Mouse (Mus musculus) cerebellum, adult 2 months (tissue): ENCODE results near the gene Dok5. TPM values are rescaled to one million over a fixed set of nuclear protein-coding genes. Genes with fewer than 3 reads are reported as not detected.
A peak's percentile ranks its signal among the peaks of the same experiment; 100 is the strongest.

Experiments
- DNase-seq, 2 experiments: peaks; one replicate each; pipeline ENCODE4 v3.0.0; 2021
- H3K27ac ChIP-seq: fragments of 200-500 bp; 2 replicates; pipeline ENCODE4 v1.5.1; 2012; ENCODE audit warnings: low read length, control low read depth, inconsistent platforms; ENCODE audit not compliant: insufficient read depth
- H3K27me3 ChIP-seq: fragments of 200-500 bp; 2 replicates; pipeline ENCODE4 v1.6.1; 2012; ENCODE audit warnings: inconsistent platforms, mild to moderate bottlenecking, low read length, moderate library complexity; ENCODE audit not compliant: control insufficient read depth, insufficient read depth
- H3K4me1 ChIP-seq: fragments of 200-500 bp; 2 replicates; pipeline ENCODE4 v1.6.1; 2011; ENCODE audit warnings: low read length; ENCODE audit not compliant: control insufficient read depth, insufficient read depth
- H3K4me3 ChIP-seq: fragments of 200-500 bp; replicated peaks from 2 replicates; pipeline ENCODE3; 2011; ENCODE audit warnings: mild to moderate bottlenecking, low read depth, low read length, control low read depth; ENCODE audit not compliant: insufficient read depth
- CTCF ChIP-seq: fragments of 200-500 bp; IDR thresholded peaks from 2 replicates; pipeline ENCODE4 v1.5.1; 2011; ENCODE audit warnings: low read depth, mild to moderate bottlenecking, control low read depth, low read length, moderate library complexity, borderline replicate concordance; ENCODE audit not compliant: insufficient read depth
- POLR2A ChIP-seq: fragments of 200-500 bp; IDR thresholded peaks from 2 replicates; pipeline ENCODE4 v1.6.1; 2011; ENCODE audit warnings: low read length, control low read depth, borderline replicate concordance; ENCODE audit not compliant: insufficient read depth
- WGBS: fragments of 180-500 bp; shearing (Covaris S2); methylation state at CpG from one replicate; pipeline ENCODE4 v1.1.7; 2018; 5-methylcytosine and 5-hydroxymethylcytosine counted together
- polyA plus RNA-seq: library from polyadenylated mRNA; depleted of rRNA; stranded (reverse); fragments of >200 nt; gene quantifications from 2 replicates; pipeline ENCODE4 v1.2.3, GENCODE M21; 2012; rRNA removed

The Dok5 gene
- polyA plus RNA-seq, 1 experiment: 18.6 TPM

DNA sequence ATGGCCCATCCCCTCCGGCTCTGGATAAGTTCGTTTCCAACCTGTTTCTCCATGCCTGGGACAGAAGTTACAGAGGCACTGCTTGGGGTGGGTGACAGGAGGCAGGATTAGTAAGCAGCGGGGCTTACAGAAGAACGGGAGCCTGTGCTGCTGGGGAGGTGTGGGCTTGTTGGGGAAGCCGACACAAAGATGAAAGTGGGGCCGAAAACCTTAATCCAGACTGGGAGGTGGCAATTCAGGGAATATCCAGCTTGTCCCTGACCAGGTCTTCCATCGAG, 171.4 kb downstream of the Dok5 start:
- no peak overlapping the region for H3K4me3 ChIP-seq
- no peaks in the 10 kb centered on the region for H3K4me1 ChIP-seq
- no peak overlapping the region for H3K27ac ChIP-seq
- no peak for TF ChIP-seq CTCF
- no peak for TF ChIP-seq POLR2A
- 59% methylated on average over 7 of the region's 7 CpGs for WGBS
- DNase-seq: no peak
- no peaks in the 10 kb centered on the region for H3K27me3 ChIP-seq

DNA sequence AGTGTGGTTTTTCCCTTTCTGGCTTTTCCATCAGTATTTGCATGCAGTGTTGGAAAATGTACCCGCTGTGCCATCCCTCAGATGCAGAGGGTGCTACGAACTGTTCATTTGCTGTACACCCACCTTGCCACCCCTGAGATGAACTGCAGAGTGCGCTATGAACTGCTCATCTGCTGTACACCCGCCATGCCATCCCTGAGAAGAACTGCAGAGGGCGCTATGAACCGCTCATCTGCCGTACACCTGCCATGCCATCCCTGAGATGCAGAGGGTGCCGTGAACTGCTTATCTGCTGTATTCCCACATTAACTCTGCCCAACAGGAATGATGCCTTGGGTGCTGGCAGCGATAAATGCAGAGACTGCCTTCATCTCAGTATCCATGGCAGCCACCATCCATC, 171.8 kb downstream of the Dok5 start:
- Histone ChIP-seq H3K27me3 (no peaks in the 10 kb centered on the region), H3K4me1 (no peaks in the 10 kb centered on the region), H3K4me3 (no peak overlapping the region), H3K27ac (no peak overlapping the region)
- DNase-seq: no peak
- WGBS: 95% methylated on average over 9 of the region's 9 CpGs
- TF ChIP-seq CTCF (no peak), POLR2A (no peak)

- Histone ChIP-seq H3K4me3 (no peak overlapping the region), H3K27me3 (no peaks in the 10 kb centered on the region), H3K4me1 (no peaks in the 10 kb centered on the region), H3K27ac (no peak overlapping the region)
- 46% methylated on average over 13 of the region's 13 CpGs for WGBS
- DNase-seq: peak in 1 of 2 experiments; percentile 9
- TF ChIP-seq POLR2A (no peak), CTCF (no peak)
Measured at GRCm38 (mm10) chr2:170912589-170913223, 181.1 kb downstream of the Dok5 start.

- DNase-seq: no peak
- no peaks in the 10 kb centered on the region for H3K27me3 ChIP-seq
- no peak for TF ChIP-seq POLR2A
- TF ChIP-seq CTCF: no peak
- no peak overlapping the region for H3K4me3 ChIP-seq
- WGBS: 43% methylated on average over 11 of the region's 11 CpGs
- no peak overlapping the region for H3K27ac ChIP-seq
- no peaks in the 10 kb centered on the region for H3K4me1 ChIP-seq
Measured at GRCm38 (mm10) chr2:170913863-170914262, 182.3 kb downstream of the Dok5 start.

- no peaks in the 10 kb centered on the region for H3K27me3 ChIP-seq
- H3K4me3 ChIP-seq: no peak overlapping the region
- no peaks in the 10 kb centered on the region for H3K4me1 ChIP-seq
- no peak for DNase-seq
- no peak overlapping the region for H3K27ac ChIP-seq
- WGBS: 86% methylated on average over 8 of the region's 8 CpGs
- no peak for TF ChIP-seq CTCF
- no peak for TF ChIP-seq POLR2A
Measured at GRCm38 (mm10) chr2:170915646-170916045, 184.0 kb downstream of the Dok5 start.

GRCm38 (mm10) chr2:170922260-170922659, 190.7 kb downstream of the Dok5 start:
- DNase-seq: no peak
- TF ChIP-seq POLR2A: no peak
- no peak for TF ChIP-seq CTCF
- WGBS: 17% methylated on average over 3 of the region's 3 CpGs
- Histone ChIP-seq H3K27me3 (no peaks in the 10 kb centered on the region; the same call in 1 of the 2 replicates), H3K27ac (no peak overlapping the region), H3K4me3 (no peak overlapping the region), H3K4me1 (no peaks in the 10 kb centered on the region)

GRCm38 (mm10) chr2:170924131-170924530, 192.5 kb downstream of the Dok5 start:
- Histone ChIP-seq H3K27ac (no peak overlapping the region), H3K4me3 (no peak overlapping the region), H3K27me3 (no peaks in the 10 kb centered on the region; the same call in 1 of the 2 replicates), H3K4me1 (no peaks in the 10 kb centered on the region)
- 94% methylated on average over 4 of the region's 4 CpGs for WGBS
- TF ChIP-seq CTCF: no peak
- TF ChIP-seq POLR2A: no peak
- DNase-seq: no peak

- Histone ChIP-seq H3K27ac (no peak overlapping the region), H3K4me3 (no peak overlapping the region), H3K4me1 (no peaks in the 10 kb centered on the region), H3K27me3 (no peaks in the 10 kb centered on the region; the same call in 1 of the 2 replicates)
- WGBS: 89% methylated on average over 9 of the region's 9 CpGs
- DNase-seq: no peak
- no peak for TF ChIP-seq CTCF
- no peak for TF ChIP-seq POLR2A
Measured at GRCm38 (mm10) chr2:170926237-170926636, 194.6 kb downstream of the Dok5 start.

Other genes with a start within 250 kb of the Dok5 start
- 31.8 and 32.3 TPM in 2 replicates for gene Pfdn4, start 235.4 kb upstream of the Dok5 start, polyA plus RNA-seq
- gene Cyp24a1, start 234.7 kb upstream of the Dok5 start, polyA plus RNA-seq: 0.08 and 0.14 TPM in 2 replicates
- not detected in 2 replicates for gene 4930470P17Rik, start 129.8 kb upstream of the Dok5 start, polyA plus RNA-seq